Mouse (Mus musculus): Measurements from ENCODE around the gene Tbx10.

GRCm38 (mm10) chr19:3990804-3991203 lies 1.7 kb upstream of the Tbx10 start:
- TF ChIP-seq CTCF (IDR thresholded peaks at IDR 0.05) (no peak), EP300 (IDR thresholded peaks at IDR 0.05) (no peak)
